In the genomic region with DNA sequence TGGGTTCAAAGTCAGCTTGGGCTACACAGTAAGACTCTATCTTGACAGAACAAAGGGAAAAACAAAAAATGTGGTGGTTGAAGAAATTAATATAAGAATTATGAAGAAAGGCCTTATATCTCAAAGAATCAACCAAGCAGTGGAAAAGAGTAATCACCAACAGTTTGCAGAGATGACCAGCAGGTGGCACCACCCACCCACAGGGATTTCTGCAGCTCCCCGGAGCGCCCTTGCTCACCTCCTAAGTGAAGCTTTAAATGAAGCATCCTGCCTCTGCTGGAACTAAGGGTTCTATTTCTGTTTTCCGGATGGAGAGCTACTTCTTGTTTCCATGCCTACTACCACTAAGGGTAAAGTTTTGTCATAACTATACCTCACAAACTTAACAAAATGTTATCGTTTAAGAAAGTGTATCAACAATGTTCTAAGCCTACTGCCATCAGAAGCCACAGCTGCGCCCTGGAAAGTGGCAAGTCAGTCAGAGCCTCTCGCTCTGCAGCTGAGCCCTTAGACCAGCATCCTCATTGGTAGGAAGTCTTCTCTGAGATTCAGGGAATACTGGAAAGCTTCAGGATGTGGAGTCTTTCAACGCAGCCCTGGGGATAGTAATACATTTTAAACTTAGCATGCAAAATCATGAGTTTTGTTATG, we compare ENCODE assay signal across 8 mouse cellular contexts. TPM values are rescaled to one million over a fixed set of nuclear protein-coding genes. Genes with fewer than 3 reads are reported as not detected.
DNase-seq lines count a peak whose midpoint lies in the region; ATAC-seq and TF ChIP-seq lines count a peak whose summit lies in the region.
"Had no signal": no experiment of that assay in that cellular context is flagged by ENCODE, and none has a peak within 500 bp of the region (broad histone marks: within the 10 kb centered on the region; RNA-seq: fewer than 3 reads in every experiment).

No protein-coding gene starts in this region.

- H3K9me3 ChIP-seq in intestine, embryonic 15.5 days: no peaks in the 10 kb centered on the region
- H3K9me3 ChIP-seq in midbrain, embryonic 13.5 days: no peaks in the 10 kb centered on the region

- POLR2A ChIA-PET in Patski (lab: Charles Lee): interaction anchor here (0.7 to 1.3 kb wide), 2 partner anchors 66 to 143 kb away, joined by 3 read pairs; no protein-coding TSS in a partner anchor

- no peaks in the 10 kb centered on the region for H3K4me1 ChIP-seq in intestine, embryonic 15.5 days (replicated peaks)
- H3K4me1 ChIP-seq in midbrain, embryonic 13.5 days (replicated peaks): no peaks in the 10 kb centered on the region

- ATAC-seq in Patski: peak; percentile 65
- ATAC-seq in intestine, embryonic 15.5 days: peak; percentile 55; the same call in 1 of the 2 replicates
- ATAC-seq in midbrain, embryonic 13.5 days: 0 out of 2 replicates have a peak, but pooled peaks have one; percentile 41

- H3K36me3 ChIP-seq in intestine, embryonic 15.5 days: no peaks in the 10 kb centered on the region
- no peaks in the 10 kb centered on the region for H3K36me3 ChIP-seq in midbrain, embryonic 13.5 days

- TF ChIP-seq CTCF in Patski (IDR thresholded peaks at IDR 0.05): peak; percentile 98

- DNase-seq in Patski (ENCODE audit: low read depth, low spot score): no peak
- peak; percentile 84 to 88 for DNase-seq in cerebellum, postnatal 10 days
- peak; percentile 74 to 82 for DNase-seq in frontal cortex, postnatal 25 days (ENCODE audit: low spot score in 2 of 2)
- peak; percentile 78 to 80 for DNase-seq in left cerebral cortex, postnatal 10 days (ENCODE audit: extremely low spot score in 1 of 2, low spot score in 2 of 2)
- peak; percentile 11 to 70 for DNase-seq in spleen, adult 18-20 months

- WGBS in intestine, embryonic 15.5 days: 35% methylated on average over 7 of the region's 7 CpGs
- WGBS in midbrain, embryonic 13.5 days: 37% methylated on average over 7 of the region's 7 CpGs

- no peak overlapping the region for H3K4me2 ChIP-seq in intestine, embryonic 15.5 days (replicated peaks)
- H3K4me2 ChIP-seq in midbrain, embryonic 13.5 days (replicated peaks): no peak overlapping the region

- CTCF ChIA-PET in Patski (lab: Charles Lee): interaction anchor here (0.7 to 2.6 kb wide), 14 partner anchors 9 to 731 kb away, joined by 3 to 30 read pairs (median 4); no protein-coding TSS in a partner anchor

- intact Hi-C loops in left cerebral cortex, postnatal 10 days (cut with DNase I): loop anchor here (2.0 to 10.0 kb wide), 3 partner anchors 727 to 999 kb away; no protein-coding TSS in a partner anchor

- no peak overlapping the region for H3K4me3 ChIP-seq in intestine, embryonic 15.5 days (replicated peaks)
- H3K4me3 ChIP-seq in midbrain, embryonic 13.5 days (replicated peaks): no peak overlapping the region

- in situ Hi-C loops in Patski (cut with MboI; ENCODE audit: low pct_unique_long_range_greater_than_20kb): loop anchor here (5.0 kb wide), 1 partner anchor 726 kb away; no protein-coding TSS in a partner anchor

- H3K9ac ChIP-seq in intestine, embryonic 15.5 days: no peak overlapping the region
- no peak overlapping the region for H3K9ac ChIP-seq in midbrain, embryonic 13.5 days (replicated peaks)

- H3K27ac ChIP-seq in intestine, embryonic 15.5 days: no peak overlapping the region
- H3K27ac ChIP-seq in midbrain, embryonic 13.5 days: no peak overlapping the region
- H3K27ac ChIP-seq: macrophage had no signal

- no peaks in the 10 kb centered on the region for H3K27me3 ChIP-seq in Patski
- H3K27me3 ChIP-seq in intestine, embryonic 15.5 days (replicated peaks): no peaks in the 10 kb centered on the region
- peaks cover 2% of the 10 kb centered on the region; the same call in 1 of the 2 replicates for H3K27me3 ChIP-seq in midbrain, embryonic 13.5 days

RNA-seq across cellular contexts. Expression of a gene that starts 10.3 kb away (rescaled TPM):
- 46.7 TPM for polyA plus RNA-seq in Patski (2021)
- polyA plus RNA-seq in intestine, embryonic 15.5 days (2015; fragmentation: Nextera tagmentation; extraction: Ambion mirVana): 58.2 and 59.9 TPM in 2 replicates
- 10 to 100 TPM; 32.8 to 33.5 TPM for total RNA-seq in left cerebral cortex, postnatal 10 days (2021)
- polyA plus RNA-seq in midbrain, embryonic 13.5 days (2015; fragmentation: Nextera tagmentation; extraction: Ambion mirVana): 41.9 and 49.5 TPM in 2 replicates

RNA-seq across cellular contexts. Expression of a gene that starts 52.6 kb away (rescaled TPM):
- 8.9 TPM for polyA plus RNA-seq in Patski (2021)
- polyA plus RNA-seq in intestine, embryonic 15.5 days (2015; fragmentation: Nextera tagmentation; extraction: Ambion mirVana): 7.7 and 8.2 TPM in 2 replicates
- total RNA-seq in left cerebral cortex, postnatal 10 days (2021): 10 to 100 TPM; 13.6 to 14.4 TPM
- 8.5 and 9.6 TPM in 2 replicates for polyA plus RNA-seq in midbrain, embryonic 13.5 days (2015; fragmentation: Nextera tagmentation; extraction: Ambion mirVana)
